Mouse (Mus musculus) heart, postnatal 0 days (tissue): ENCODE measurements around the gene Gm20431. TPM values are rescaled to one million over a fixed set of nuclear protein-coding genes. Genes with fewer than 3 reads are reported as not detected.

Source experiments
- ATAC-seq: fragments of 200-750 bp; cut with Nextera tagmentation; 2 replicates; pipeline ENCODE4 v1.8.0; 2017; ENCODE audit warnings: low read depth, moderate number of reproducible peaks, moderate library complexity; ENCODE audit not compliant: insufficient read depth
- DNase-seq: peaks from one replicate; pipeline ENCODE4 v3.0.0-alpha.2; 2016; ENCODE audit warnings: low spot score
- H3K27ac ChIP-seq: fragments of 300-500 bp; sonication (generic); 2 replicates; pipeline ENCODE4 v1.5.1; 2014; ENCODE audit warnings: low read depth, mild to moderate bottlenecking
- H3K27me3 ChIP-seq: fragments of 300-500 bp; sonication (generic); 2 replicates; pipeline ENCODE4 v1.6.1; 2014; ENCODE audit warnings: low read length, mixed read lengths; ENCODE audit not compliant: control insufficient read depth, insufficient read depth
- H3K36me3 ChIP-seq: fragments of 300-500 bp; sonication (generic); replicated peaks from 2 replicates; pipeline ENCODE4 v1.6.1; 2014; ENCODE audit warnings: low read length, mixed read lengths; ENCODE audit not compliant: control insufficient read depth, insufficient read depth
- H3K4me1 ChIP-seq: fragments of 300-500 bp; sonication (generic); 2 replicates; pipeline ENCODE4 v1.6.1; 2014; ENCODE audit warnings: antibody characterized with exemption; ENCODE audit not compliant: control insufficient read depth, insufficient read depth
- H3K4me2 ChIP-seq: fragments of 300-500 bp; sonication (generic); 2 replicates; pipeline ENCODE4 v1.6.1; 2014; ENCODE audit warnings: low read depth, mild to moderate bottlenecking, low read length, moderate library complexity
- H3K4me3 ChIP-seq: fragments of 300-500 bp; sonication (generic); 2 replicates; pipeline ENCODE4 v1.5.1; 2014; ENCODE audit warnings: low read depth, low read length
- H3K9ac ChIP-seq: fragments of 300-500 bp; sonication (generic); replicated peaks from 2 replicates; pipeline ENCODE4 v1.6.1; 2014; ENCODE audit warnings: low read depth, low read length, mixed read lengths
- H3K9me3 ChIP-seq: fragments of 300-500 bp; sonication (generic); replicated peaks from 2 replicates; pipeline ENCODE4 v1.6.1; 2016; ENCODE audit warnings: low read length; ENCODE audit not compliant: control insufficient read depth
- CTCF ChIP-seq: IDR thresholded peaks from 2 replicates; pipeline ENCODE4 v1.5.1; 2016; ENCODE audit warnings: antibody characterized with exemption, control low read depth, low read depth
- EP300 ChIP-seq: IDR thresholded peaks from 2 replicates; pipeline ENCODE4 v1.6.1; 2016; ENCODE audit warnings: antibody characterized with exemption, low read depth
- WGBS: fragments of 180-500 bp; shearing (Covaris S2); extraction: QIAGEN DNeasy Blood & Tissue Kit; methylation state at CpG from one replicate; pipeline ENCODE4 v1.1.7; 2014; 5-methylcytosine and 5-hydroxymethylcytosine counted together
- polyA plus RNA-seq: library from polyadenylated mRNA; unstranded; fragments of >200 nt; fragmentation: Nextera tagmentation; extraction: Ambion mirVana; gene quantifications from 2 replicates; pipeline ENCODE4 v1.2.1, GENCODE M21; 2015
- total RNA-seq: library from RNA; depleted of rRNA; stranded (reverse); fragments of >200 nt; gene quantifications from 2 replicates; pipeline ENCODE4 v1.2.3, GENCODE M21; 2014; ENCODE audit warnings: low replicate concordance

Gene Gm20431
- total and polyA plus RNA-seq, 2 experiments from 2014 or later = 5.1 to 5.8 TPM

DNA sequence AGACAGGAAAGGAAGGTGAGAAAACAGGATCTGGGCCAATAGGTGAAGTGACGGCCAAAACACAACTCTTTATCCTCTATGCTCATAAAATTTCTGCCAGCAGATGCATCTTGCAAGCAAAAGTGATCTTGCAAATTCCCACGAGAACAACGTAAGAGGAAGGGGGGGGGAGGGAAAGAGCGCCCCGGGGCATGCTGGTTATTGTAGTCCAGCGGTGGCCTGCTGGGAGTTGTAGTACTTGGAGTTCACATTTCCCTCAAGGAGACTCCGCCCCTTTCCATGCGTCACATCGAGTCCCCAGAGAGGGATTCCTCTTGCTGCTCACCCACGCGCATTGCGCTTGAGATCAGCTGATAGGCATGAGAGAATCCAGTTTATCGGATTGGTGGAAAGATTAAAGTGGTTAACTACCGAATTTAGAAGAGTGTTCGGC is 26.9 kb downstream of the Gm20431 start:
- Histone ChIP-seq H3K27ac (peak overlapping the region; percentile 93), H3K27me3 (no peaks in the 10 kb centered on the region), H3K9me3 (no peaks in the 10 kb centered on the region), H3K36me3 (no peaks in the 10 kb centered on the region), H3K4me2 (peak overlapping the region; percentile 57), H3K4me1 (peaks cover 36% of the 10 kb centered on the region), H3K4me3 (peak overlapping the region; percentile 33), H3K9ac (no peak overlapping the region; the same call in 1 of the 2 replicates)
- DNase-seq (peak; percentile 97), ATAC-seq (peak; percentile 70)
- no peak for TF ChIP-seq CTCF
- TF ChIP-seq EP300 = peak; percentile 65
- under 1% methylated on average over 15 of the region's 15 CpGs for WGBS

DNA sequence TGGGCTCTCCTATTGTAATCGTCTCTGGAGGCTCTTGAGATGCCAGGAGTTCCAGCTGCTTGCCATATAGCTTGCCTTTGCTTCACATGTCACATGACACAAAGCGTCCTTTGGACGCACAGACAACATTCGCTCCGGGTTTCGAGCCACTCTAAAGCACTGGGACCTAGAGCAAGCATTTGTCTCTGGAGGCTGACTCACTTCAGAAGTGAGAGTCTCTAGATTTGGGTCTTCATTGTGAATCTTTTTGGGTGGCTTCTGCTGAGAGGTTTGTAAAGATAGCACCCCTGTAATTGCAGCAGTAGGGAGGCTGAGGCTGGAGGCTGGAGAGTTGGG is 27.8 kb downstream of the Gm20431 start:
- DNase-seq = no peak
- WGBS = 50% methylated on average over 6 of the region's 6 CpGs

DNA sequence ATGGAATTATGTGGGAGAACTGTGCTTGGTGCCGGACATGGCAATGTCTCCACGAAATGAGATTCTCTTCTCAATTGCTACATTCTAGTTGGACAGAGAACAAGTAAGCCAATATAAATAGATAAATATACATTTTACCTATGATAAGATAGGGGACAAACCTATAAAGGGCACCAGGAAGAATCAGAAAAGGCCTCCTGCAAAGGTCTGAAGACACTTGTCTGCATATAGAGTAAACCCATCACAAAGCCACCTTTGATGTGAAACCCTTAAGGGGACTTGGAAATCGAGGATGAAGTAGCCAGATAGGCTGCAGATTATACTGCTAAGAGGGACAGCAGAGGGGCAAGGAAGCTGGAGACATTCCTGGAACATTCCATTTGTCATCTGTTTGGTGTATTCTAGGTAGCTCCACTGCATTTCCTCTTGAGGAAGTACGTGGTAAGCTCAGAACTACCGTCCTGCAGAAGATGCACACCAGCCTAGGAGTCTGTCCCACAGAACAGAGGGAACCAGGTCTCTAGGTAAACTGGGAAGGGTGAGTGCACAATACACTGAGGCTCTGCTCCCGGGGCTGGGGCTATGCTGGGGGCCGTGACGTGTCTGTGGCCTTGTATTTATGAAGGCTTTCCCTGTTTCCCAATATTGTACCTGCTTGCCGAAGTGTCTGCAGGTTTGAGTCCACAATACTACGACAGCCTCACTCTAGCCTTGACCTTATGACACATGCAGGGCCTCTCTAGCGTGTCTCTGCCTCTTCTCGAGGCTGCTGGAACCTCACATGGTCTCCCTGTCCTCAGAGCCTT is 28.4 kb downstream of the Gm20431 start:
- 50% methylated on average over 12 of the region's 12 CpGs for WGBS
- H3K4me3 ChIP-seq = peak overlapping the region; percentile 98

More for the DNA sequence above, 27.8 kb downstream of the Gm20431 start:
- ATAC-seq = no peak
- peak overlapping the region; percentile 65; the same call in 1 of the 2 replicates for H3K4me2 ChIP-seq
- no peak overlapping the region for H3K9ac ChIP-seq
- peak overlapping the region; percentile 93 for H3K27ac ChIP-seq
- no peak overlapping the region for H3K4me3 ChIP-seq
- no peaks in the 10 kb centered on the region for H3K27me3 ChIP-seq
- peaks cover 44% of the 10 kb centered on the region for H3K4me1 ChIP-seq
- no peaks in the 10 kb centered on the region for H3K9me3 ChIP-seq
- TF ChIP-seq EP300 (no peak), CTCF (no peak)
- no peaks in the 10 kb centered on the region for H3K36me3 ChIP-seq

DNA sequence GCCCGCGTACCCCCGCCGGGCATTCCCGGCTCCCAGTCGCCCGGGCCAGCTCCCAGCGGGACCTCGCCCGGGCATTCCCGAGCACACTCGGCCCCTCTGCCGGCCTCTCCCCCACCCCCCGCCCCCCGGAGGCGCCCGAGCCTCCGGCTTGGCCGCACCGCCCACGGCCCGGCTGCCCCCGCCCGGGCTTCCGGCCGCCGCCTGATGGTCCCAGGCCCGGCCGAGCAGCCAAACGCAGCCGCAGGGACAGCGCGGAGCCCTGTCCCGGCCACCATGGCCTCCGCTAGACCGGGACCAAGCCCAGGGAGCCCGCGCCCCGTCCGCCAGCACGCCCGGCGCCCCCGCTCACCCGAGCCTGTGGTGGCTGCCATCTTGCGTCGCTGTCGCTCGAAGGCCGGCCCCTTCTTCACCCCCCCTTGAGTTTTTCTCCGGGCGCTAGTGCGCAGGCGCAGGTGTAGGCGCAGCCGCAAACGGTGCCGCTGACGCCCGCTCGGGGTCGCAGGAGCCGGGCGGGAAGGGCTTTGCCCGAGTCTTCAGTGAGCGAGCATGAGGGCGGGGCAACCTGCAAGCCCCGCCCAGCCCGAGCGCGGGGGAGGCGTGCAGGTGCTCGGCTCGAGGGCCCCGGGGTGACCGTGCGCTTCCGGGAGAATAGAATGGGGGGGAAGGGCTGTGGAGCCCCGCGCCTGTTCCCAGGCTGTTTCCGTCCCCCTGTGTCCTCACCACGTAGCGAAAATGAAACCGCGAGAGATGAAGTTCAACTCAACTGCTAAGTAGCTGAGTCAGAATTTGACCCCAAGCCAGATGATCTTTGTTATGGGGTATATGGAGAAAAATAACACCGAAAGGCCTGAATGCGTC is 29.5 kb downstream of the Gm20431 start, which contains the start of gene Ube2v1:
Gene Ube2v1, minus strand, starts transcription at position 505 of the 858 bp plus-strand sequence.
- Histone ChIP-seq H3K4me3 (peak within 1 kb of the TSS; percentile 98), H3K36me3 (no peaks in the 10 kb centered on the region), H3K27ac (peak within 1 kb of the TSS; percentile 93), H3K9me3 (no peaks in the 10 kb centered on the region), H3K4me1 (peaks cover 48% of the 10 kb centered on the region), H3K4me2 (peak within 1 kb of the TSS; percentile 98), H3K27me3 (no peaks in the 10 kb centered on the region), H3K9ac (peak within 1 kb of the TSS; percentile 96)
- ATAC-seq (peak; percentile 86), DNase-seq (peak; percentile 95)
- TF ChIP-seq CTCF = no peak
- peak; percentile 83; the same call in 1 of the 2 replicates for TF ChIP-seq EP300
- 1% methylated on average over 69 of the region's 87 CpGs for WGBS

More for the DNA sequence above, 28.4 kb downstream of the Gm20431 start:
- Histone ChIP-seq H3K9me3 (no peaks in the 10 kb centered on the region), H3K9ac (peak overlapping the region; percentile 96), H3K36me3 (no peaks in the 10 kb centered on the region), H3K27me3 (no peaks in the 10 kb centered on the region), H3K4me1 (peaks cover 48% of the 10 kb centered on the region), H3K27ac (peak overlapping the region; percentile 93), H3K4me2 (peak overlapping the region; percentile 65)
- no peak for DNase-seq
- no peak for ATAC-seq
- TF ChIP-seq CTCF (no peak), EP300 (no peak)

DNA sequence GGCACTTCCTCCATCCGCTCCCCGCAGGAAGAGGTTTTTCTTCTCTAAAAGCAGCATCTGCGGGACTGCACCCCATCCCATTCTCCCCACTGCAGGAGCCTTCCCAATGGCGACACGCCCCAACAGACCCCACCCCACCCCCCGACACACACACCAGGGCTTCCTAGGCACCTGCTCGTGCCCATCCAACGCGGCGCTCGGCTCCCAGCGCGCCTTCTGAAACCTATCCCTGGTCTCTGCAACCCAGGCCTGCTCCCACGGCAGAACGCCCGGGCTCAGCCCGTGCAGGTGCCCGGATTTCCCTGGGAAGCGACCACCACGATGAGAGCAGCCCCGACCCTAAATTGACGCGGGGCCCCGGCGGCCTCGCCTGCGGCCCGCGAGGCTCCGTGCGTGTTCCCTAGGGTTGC is 30.1 kb downstream of the Gm20431 start:
- Histone ChIP-seq H3K4me1 (peaks cover 48% of the 10 kb centered on the region), H3K4me3 (peak overlapping the region; percentile 98), H3K4me2 (peak overlapping the region; percentile 98), H3K36me3 (no peaks in the 10 kb centered on the region), H3K27ac (peak overlapping the region; percentile 93), H3K27me3 (no peaks in the 10 kb centered on the region), H3K9ac (peak overlapping the region; percentile 96), H3K9me3 (no peaks in the 10 kb centered on the region)
- WGBS = 0% methylated on average over 31 of the region's 31 CpGs
- no peak for TF ChIP-seq EP300
- TF ChIP-seq CTCF = no peak
- ATAC-seq (peak; percentile 3; the same call in 1 of the 2 replicates), DNase-seq (no peak)
